Mouse (Mus musculus): ENCODE data around the gene Per2. TPM values are rescaled to one million over a fixed set of nuclear protein-coding genes. Genes with fewer than 3 reads are reported as not detected.
"Not testable (repeated sequence)": the region's sequence is repeated elsewhere in the genome, so short reads cannot be mapped to it uniquely, and the experiment has no call there.

Per2 gene
- polyA plus RNA-seq, 1 experiment from 2014 or later = 3.6 TPM

DNA sequence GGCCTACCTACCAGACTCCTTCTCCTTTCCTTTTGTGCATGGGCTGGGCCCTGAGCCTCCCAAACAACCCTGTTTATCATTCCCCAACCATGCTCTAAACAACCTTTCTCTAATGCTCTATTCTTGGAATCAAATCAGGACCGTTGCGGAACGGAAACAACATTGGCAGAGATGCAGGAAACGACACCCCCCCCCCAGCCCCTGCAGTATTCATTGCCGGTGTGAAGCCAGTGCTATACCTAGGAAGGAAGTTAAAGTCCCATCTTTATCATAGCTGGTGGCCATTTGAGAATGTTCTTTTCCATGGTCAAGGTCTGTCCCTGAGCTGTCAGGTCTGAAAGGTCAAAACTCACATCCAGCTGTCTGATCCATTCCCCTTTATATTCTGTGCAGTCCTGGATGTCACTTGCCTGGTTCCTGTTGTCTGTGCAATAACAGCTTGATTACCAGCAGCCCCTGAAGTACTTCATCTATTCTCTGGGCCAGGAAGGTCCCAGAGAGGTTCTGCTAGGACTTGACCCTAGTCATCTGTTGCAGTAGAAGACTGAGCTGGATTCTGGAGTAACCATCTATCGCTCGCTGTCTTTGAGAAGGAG, 23.6 kb upstream of the Per2 start:
- H3K27ac ChIP-seq = no peak overlapping the region
- no peaks in the 10 kb centered on the region for H3K4me1 ChIP-seq
- H3K27me3 ChIP-seq (replicated peaks) = no peaks in the 10 kb centered on the region
- no peaks in the 10 kb centered on the region for H3K36me3 ChIP-seq
- WGBS = 89% methylated on average over 7 of the region's 7 CpGs
- no peaks in the 10 kb centered on the region for H3K9me3 ChIP-seq
- no peak overlapping the region for H3K4me3 ChIP-seq
- no peak overlapping the region for H3K9ac ChIP-seq
- no peak overlapping the region for H3K4me2 ChIP-seq (replicated peaks)
- ATAC-seq (ENCODE audit: low FRiP score, low read depth) = no peak

DNA sequence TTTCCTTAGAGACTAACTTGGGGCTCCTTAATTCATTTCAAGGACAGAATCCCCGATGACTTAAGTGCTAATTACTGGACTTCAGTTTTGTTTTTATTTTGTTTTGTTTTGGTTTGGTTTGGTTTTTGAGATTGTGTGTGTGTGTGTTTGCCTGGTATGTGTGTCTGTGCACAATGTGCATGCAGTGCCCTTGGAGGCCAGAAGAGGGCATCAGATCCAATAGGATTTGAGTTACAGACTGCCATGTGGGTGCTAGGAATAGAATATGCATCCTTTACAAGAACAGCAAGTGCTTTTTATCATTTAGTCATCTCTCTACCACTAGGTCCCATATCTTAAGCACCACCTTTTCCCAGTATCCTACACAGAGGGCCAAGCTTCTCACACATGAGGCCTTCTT, 19.8 kb upstream of the Per2 start:
- H3K36me3 ChIP-seq = no peaks in the 10 kb centered on the region
- H3K27ac ChIP-seq = no peak overlapping the region
- WGBS = 98% methylated on average over 1 of the region's 1 CpGs
- H3K4me2 ChIP-seq (replicated peaks) = no peak overlapping the region
- ATAC-seq (ENCODE audit: low FRiP score, low read depth) = no peak
- no peaks in the 10 kb centered on the region for H3K4me1 ChIP-seq
- H3K9me3 ChIP-seq = no peaks in the 10 kb centered on the region
- no peaks in the 10 kb centered on the region for H3K27me3 ChIP-seq (replicated peaks)
- H3K9ac ChIP-seq = no peak overlapping the region
- H3K4me3 ChIP-seq = no peak overlapping the region

DNA sequence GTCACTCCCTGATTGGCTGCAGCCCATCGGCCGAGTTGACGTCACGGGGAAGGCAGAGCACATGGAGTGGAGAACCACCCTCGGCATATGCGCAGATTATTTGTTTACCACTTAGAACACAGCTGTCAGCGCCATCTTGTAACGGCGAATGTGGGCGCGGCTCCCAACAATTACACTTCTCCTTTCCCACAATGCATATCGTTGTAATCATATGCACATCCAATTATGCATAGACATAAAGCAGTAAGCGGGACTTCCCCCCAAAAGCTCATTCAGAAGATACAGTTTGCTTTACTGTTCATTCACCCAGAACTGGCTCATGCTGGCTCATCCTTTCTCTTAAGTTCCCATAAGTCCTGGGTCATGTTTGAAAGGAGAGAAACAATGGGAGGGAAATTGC, 19.0 kb upstream of the Per2 start:
- WGBS = 98% methylated on average over 13 of the region's 13 CpGs
- not testable (repeated sequence) for H3K4me2 ChIP-seq (replicated peaks); H3K9ac ChIP-seq; H3K27me3 ChIP-seq (replicated peaks); H3K27ac ChIP-seq; H3K9me3 ChIP-seq; H3K36me3 ChIP-seq; H3K4me3 ChIP-seq; ATAC-seq (ENCODE audit: low FRiP score, low read depth); H3K4me1 ChIP-seq

DNA sequence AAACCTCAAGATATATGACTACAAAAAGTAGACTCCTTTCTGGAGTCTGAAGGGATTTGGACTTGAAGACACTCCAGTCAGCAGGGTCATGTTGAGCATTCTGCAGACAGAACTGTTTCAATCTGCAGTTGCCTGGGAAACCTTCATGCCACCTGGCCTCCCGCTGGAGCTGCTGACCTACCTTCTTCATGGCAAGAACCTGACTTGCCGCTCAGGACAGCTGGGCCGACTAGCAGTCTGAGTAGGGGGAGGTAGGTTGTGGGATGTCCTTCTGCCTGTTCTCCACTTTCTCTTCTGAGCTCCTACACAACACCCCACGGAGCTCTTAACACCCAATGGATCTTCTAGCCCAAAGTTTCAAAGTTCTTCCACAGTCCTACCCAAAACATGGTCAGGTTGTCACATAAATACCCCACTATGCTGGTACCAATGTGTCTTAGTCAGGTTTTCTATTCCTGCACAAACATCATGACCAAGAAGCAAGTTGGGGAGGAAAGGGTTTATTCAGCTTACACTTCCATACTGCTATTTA, 10.8 kb upstream of the Per2 start:
- H3K27ac ChIP-seq = no peak overlapping the region
- no peaks in the 10 kb centered on the region for H3K36me3 ChIP-seq
- no peak overlapping the region for H3K4me3 ChIP-seq
- WGBS = 81% methylated on average over 4 of the region's 4 CpGs
- no peaks in the 10 kb centered on the region for H3K9me3 ChIP-seq
- no peaks in the 10 kb centered on the region for H3K27me3 ChIP-seq (replicated peaks)
- no peaks in the 10 kb centered on the region for H3K4me1 ChIP-seq
- no peak overlapping the region for H3K4me2 ChIP-seq (replicated peaks)
- ATAC-seq (ENCODE audit: low FRiP score, low read depth) = no peak
- H3K9ac ChIP-seq = no peak overlapping the region

DNA sequence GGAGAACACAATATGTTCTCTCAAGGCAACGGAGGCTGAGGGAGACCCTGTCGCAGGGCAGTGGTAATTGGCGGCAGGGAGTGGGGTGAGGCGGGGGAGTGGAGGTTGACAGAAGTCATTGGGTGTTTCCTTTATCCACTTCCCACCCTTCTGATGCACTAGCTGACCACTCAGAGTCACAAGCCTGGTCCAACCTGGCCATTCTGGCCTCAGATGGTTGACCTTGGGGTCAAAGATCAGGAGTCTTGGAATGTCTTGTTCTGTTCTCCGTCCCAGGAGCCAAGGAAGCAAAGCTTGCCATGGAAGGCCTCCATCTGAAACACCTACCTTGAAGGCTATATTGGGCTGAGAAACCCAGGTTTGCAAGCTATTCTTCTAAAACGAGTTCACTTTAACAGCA, 7.1 kb upstream of the Per2 start:
- WGBS = 87% methylated on average over 6 of the region's 6 CpGs
- no peak for ATAC-seq (ENCODE audit: low FRiP score, low read depth)

DNA sequence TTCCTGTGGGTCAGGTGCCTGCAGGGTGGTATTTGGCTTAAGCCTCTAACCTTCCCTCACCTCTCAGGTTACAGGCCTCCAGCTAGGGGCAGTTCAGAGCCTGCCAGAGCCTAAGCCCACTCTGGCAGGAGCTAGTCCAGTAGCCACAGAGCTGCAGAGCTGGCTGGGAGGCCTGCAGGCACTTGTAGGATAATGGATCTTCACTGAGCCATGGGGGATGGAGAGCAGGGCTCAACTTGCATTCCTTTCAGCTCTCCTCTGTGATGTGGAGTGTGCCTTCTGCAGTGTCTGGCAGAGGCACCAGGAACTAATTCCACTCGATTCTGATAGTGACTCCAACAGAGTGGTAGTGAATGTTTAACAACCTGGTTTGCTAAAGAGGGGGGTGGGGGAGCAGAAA, 6.1 kb upstream of the Per2 start:
- no peaks in the 10 kb centered on the region for H3K36me3 ChIP-seq
- no peak overlapping the region for H3K4me2 ChIP-seq (replicated peaks)

More for the DNA sequence above, 7.1 kb upstream of the Per2 start:
- Histone ChIP-seq H3K9me3 (no peaks in the 10 kb centered on the region), H3K4me2 (replicated peaks) (no peak overlapping the region), H3K27me3 (replicated peaks) (no peaks in the 10 kb centered on the region), H3K9ac (no peak overlapping the region), H3K36me3 (no peaks in the 10 kb centered on the region), H3K27ac (no peak overlapping the region), H3K4me3 (no peak overlapping the region), H3K4me1 (no peaks in the 10 kb centered on the region)

DNA sequence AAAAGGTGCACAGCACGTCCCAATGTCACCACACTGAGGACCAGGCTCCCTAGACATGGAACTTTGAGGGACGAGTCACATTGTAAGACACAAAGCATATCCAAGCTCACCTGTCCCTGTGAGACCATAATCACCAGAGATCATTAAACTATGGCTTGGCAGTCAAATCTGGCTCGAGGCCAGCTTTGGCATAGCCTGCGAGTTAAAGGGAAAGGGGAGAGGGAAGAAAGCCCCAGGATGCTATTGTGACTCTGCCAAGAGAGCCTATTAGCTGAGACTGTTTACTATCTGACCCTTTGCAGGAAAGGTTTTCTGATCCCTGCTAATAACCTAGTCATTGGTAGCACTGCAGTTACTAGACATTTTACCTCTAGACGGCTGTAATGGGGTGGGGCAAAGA, 5.3 kb upstream of the Per2 start:
- no peaks in the 10 kb centered on the region for H3K9me3 ChIP-seq
- 58% methylated on average over 5 of the region's 5 CpGs for WGBS
- no peak for ATAC-seq (ENCODE audit: low FRiP score, low read depth)

More for the DNA sequence above, 6.1 kb upstream of the Per2 start:
- no peak overlapping the region for H3K9ac ChIP-seq
- H3K9me3 ChIP-seq = no peaks in the 10 kb centered on the region
- ATAC-seq (ENCODE audit: low FRiP score, low read depth) = no peak
- WGBS = 14% methylated on average over 1 of the region's 1 CpGs
- H3K27me3 ChIP-seq (replicated peaks) = no peaks in the 10 kb centered on the region
- no peak overlapping the region for H3K4me3 ChIP-seq
- no peak overlapping the region for H3K27ac ChIP-seq
- peaks cover under 1% of the 10 kb centered on the region; the same call in 1 of the 2 replicates for H3K4me1 ChIP-seq

DNA sequence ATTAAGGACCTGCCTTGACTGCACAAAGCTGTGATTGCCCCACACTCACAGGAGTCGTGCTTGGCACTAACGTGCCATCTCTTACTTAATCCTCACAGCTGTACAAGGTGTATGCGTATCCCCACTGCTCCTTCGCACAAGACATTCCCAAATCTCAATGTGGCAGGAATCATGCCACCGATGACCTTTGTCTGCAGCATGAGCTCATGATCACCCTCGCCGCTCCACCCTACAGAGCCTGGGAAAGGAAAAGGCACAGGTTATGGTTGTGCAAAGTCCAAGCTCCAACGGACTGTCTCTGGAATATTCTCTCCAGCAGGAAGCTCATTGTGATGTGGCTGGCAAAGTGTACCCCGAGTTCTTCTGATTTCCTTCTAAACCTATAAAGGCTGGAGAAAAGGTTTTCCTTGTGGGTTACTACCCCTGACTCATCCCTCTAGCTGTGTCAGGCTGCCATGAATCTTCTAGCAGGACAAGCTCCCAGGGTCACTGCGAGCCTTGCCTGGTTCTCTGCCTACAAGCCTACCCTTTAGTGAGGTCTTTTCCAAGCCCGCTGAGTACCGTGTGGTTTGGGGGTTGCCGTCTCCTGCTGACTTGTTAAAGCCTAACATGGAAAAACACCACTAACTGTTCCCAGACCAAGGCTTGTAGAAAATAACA, 4.3 kb upstream of the Per2 start:
- no peak overlapping the region for H3K9ac ChIP-seq
- H3K36me3 ChIP-seq = no peaks in the 10 kb centered on the region
- H3K4me2 ChIP-seq (replicated peaks) = no peak overlapping the region
- 89% methylated on average over 13 of the region's 13 CpGs for WGBS
- no peak overlapping the region for H3K4me3 ChIP-seq
- no peak overlapping the region for H3K27ac ChIP-seq
- ATAC-seq (ENCODE audit: low FRiP score, low read depth) = no peak
- no peaks in the 10 kb centered on the region for H3K9me3 ChIP-seq
- no peaks in the 10 kb centered on the region for H3K27me3 ChIP-seq (replicated peaks)
- peaks cover 11% of the 10 kb centered on the region for H3K4me1 ChIP-seq

More for the DNA sequence above, 5.3 kb upstream of the Per2 start:
- Histone ChIP-seq H3K4me1 (peaks cover 8% of the 10 kb centered on the region; the same call in 1 of the 2 replicates), H3K36me3 (no peaks in the 10 kb centered on the region), H3K9ac (no peak overlapping the region), H3K4me2 (replicated peaks) (no peak overlapping the region), H3K4me3 (no peak overlapping the region), H3K27me3 (replicated peaks) (no peaks in the 10 kb centered on the region), H3K27ac (no peak overlapping the region)

DNA sequence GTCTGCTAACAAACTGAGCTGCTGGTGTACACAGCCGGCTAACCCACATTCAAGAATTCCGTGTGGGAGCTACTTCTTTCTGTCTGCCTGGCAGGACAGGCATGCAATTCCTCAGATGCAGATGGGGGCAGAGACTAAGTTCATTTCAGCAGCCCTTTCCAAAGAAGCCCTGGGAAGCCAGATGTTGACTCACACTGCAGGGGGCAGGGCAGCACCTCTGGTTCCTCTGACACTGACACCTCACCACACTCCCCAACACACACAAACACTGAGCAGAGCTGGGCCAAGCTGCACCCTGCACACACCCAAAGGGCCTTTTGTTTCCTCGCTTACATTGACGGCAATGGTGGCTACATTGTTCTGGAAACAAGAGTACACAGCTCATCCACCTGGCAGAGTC, 1.4 kb upstream of the Per2 start:
- no peak for ATAC-seq (ENCODE audit: low FRiP score, low read depth)
- peaks cover 32% of the 10 kb centered on the region for H3K4me1 ChIP-seq
- H3K4me2 ChIP-seq (replicated peaks) = peak overlapping the region; percentile 85; the same call in 1 of the 2 replicates
- no peaks in the 10 kb centered on the region for H3K27me3 ChIP-seq (replicated peaks)
- H3K27ac ChIP-seq = no peak overlapping the region
- no peak overlapping the region for H3K9ac ChIP-seq
- no peaks in the 10 kb centered on the region for H3K9me3 ChIP-seq
- no peaks in the 10 kb centered on the region for H3K36me3 ChIP-seq
- H3K4me3 ChIP-seq = no peak overlapping the region
- WGBS = 44% methylated on average over 4 of the region's 4 CpGs

DNA sequence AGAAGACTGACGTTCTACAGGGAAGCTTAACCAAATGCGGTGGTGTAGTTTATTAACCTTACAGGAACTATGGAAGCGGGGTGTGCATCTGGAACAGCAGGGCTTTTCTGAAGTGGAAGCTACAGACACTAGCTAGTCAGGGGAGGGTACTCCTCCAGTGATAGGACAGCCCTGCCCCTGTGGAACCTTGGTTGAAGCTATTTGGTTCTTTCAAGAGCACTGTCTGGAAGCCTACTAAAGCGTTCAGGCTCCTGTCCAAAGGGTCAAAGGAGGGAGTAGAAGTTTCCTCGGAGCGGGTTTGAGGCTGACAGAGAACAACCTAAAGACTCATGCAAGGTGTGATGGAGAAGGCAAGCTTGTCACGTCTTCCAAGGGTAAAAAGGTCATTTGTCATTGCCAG, 945 bp upstream of the Per2 start:
- 40% methylated on average over 7 of the region's 7 CpGs for WGBS
- Histone ChIP-seq H3K27ac (no peak overlapping the region), H3K9ac (no peak overlapping the region), H3K27me3 (replicated peaks) (no peaks in the 10 kb centered on the region), H3K36me3 (no peaks in the 10 kb centered on the region), H3K4me1 (peaks cover 35% of the 10 kb centered on the region), H3K4me3 (peak overlapping the region; percentile 61; the same call in 1 of the 2 replicates), H3K4me2 (replicated peaks) (peak overlapping the region; percentile 85), H3K9me3 (no peaks in the 10 kb centered on the region)
- no peak for ATAC-seq (ENCODE audit: low FRiP score, low read depth)

DNA sequence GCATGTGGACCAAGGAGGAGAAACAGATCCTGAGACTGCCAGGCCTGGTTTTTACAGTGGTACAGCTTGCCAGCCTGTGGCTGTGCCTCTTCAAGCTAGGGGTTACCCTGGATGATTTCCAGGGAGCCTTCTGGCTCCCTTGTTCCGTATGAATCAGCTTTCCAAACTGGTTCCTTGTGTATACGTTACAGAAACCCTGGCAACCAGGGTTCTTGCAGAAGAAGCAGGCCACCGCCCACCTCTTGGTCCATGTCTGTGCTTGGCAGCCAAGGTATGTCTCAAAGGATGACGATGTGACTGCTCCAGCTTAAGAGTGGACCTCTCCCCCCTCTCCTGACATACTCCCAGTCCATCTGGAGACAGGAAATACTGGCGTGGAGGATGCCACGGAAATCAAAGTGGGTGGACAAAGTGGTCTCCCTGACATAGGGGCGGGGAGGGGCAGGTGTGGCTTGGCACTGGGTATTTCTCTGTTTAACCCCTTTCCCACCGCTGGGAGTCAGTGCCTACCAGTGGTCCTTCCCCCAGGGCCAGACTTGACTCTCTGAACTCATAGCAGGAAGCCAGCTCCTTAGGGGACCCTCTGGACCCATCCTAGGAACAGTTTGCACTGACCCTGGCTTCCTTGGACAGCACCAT, 782 bp downstream of the Per2 start:
- Histone ChIP-seq H3K4me2 (replicated peaks) (peak overlapping the region; percentile 85), H3K4me1 (peaks cover 35% of the 10 kb centered on the region), H3K27ac (no peak overlapping the region), H3K27me3 (replicated peaks) (no peaks in the 10 kb centered on the region), H3K36me3 (no peaks in the 10 kb centered on the region), H3K9ac (peak overlapping the region; percentile 70), H3K4me3 (peak overlapping the region; percentile 61), H3K9me3 (no peaks in the 10 kb centered on the region)
- WGBS = 25% methylated on average over 8 of the region's 8 CpGs
- peak; percentile 11; the same call in 1 of the 2 replicates for ATAC-seq (ENCODE audit: low FRiP score, low read depth)

DNA sequence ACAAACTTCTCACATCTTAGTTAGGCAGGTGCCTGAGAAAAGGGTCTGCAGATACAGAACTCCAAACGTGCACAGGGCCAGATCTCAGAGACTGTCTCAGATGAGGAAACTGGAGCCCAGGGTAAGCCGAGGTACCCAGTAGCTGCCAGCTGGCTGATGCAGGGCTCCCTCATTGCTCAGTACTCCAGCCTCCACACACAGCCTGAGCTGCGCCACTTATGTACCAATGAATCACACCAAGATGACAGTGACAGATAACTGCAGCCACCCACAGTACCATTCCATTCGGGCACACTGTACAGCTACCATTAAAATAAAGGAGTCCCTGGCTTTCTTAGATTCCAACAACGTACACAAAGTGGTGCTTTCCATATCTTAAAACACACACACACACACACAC, 1.4 kb downstream of the Per2 start:
- Histone ChIP-seq H3K36me3 (no peaks in the 10 kb centered on the region), H3K9me3 (no peaks in the 10 kb centered on the region), H3K4me2 (replicated peaks) (peak overlapping the region; percentile 85), H3K27me3 (replicated peaks) (no peaks in the 10 kb centered on the region), H3K27ac (no peak overlapping the region), H3K4me3 (no peak overlapping the region), H3K4me1 (peaks cover 35% of the 10 kb centered on the region), H3K9ac (no peak overlapping the region)
- ATAC-seq (ENCODE audit: low FRiP score, low read depth) = no peak
- WGBS = 69% methylated on average over 5 of the region's 5 CpGs

Data from neural tube, embryonic 12.5 days (tissue).